Mouse (Mus musculus): Measurements from ENCODE around the gene Bbs4. TPM values are rescaled to one million over a fixed set of nuclear protein-coding genes. Genes with fewer than 3 reads are reported as not detected.

Gene Bbs4
- polyA plus RNA-seq, 1 experiment from 2014 or later = 7.0 TPM

Other genes starting within 250 kb of the Bbs4 start
- gene Adpgk, start 62.0 kb downstream of the Bbs4 start, polyA plus RNA-seq (2015; fragmentation: Nextera tagmentation; extraction: Ambion mirVana) = 22.9 and 25.6 TPM in 2 replicates
- 7.2 and 7.7 TPM in 2 replicates for gene Arih1, start 133.1 kb upstream of the Bbs4 start, polyA plus RNA-seq (2015; fragmentation: Nextera tagmentation; extraction: Ambion mirVana)
- gene Hexa, start 186.0 kb upstream of the Bbs4 start, polyA plus RNA-seq (2015; fragmentation: Nextera tagmentation; extraction: Ambion mirVana) = 179 and 228 TPM in 2 replicates
- 0.50 and 0.60 TPM in 2 replicates for gene Tmem202, start 186.3 kb upstream of the Bbs4 start, polyA plus RNA-seq (2015; fragmentation: Nextera tagmentation; extraction: Ambion mirVana)
- gene Celf6, start 224.4 kb upstream of the Bbs4 start, polyA plus RNA-seq (2015; fragmentation: Nextera tagmentation; extraction: Ambion mirVana) = 2.9 TPM in 2 replicates

Data from intestine, embryonic 16.5 days (tissue).